Mouse (Mus musculus) lung, embryonic 14.5 days (tissue): ENCODE results near the gene Pold1. TPM values are rescaled to one million over a fixed set of nuclear protein-coding genes. Genes with fewer than 3 reads are reported as not detected.
A peak's percentile ranks its signal among the peaks of the same experiment; 100 is the strongest.

Experiments used
- ATAC-seq: fragments of 200-750 bp; cut with Nextera tagmentation; 2 replicates; pipeline ENCODE4 v1.8.0; 2017; ENCODE audit warnings: mild to moderate bottlenecking, moderate TSS enrichment, moderate library complexity; ENCODE audit not compliant: insufficient read depth
- DNase-seq: peaks from one replicate; pipeline ENCODE4 v3.0.0-alpha.2; 2015
- H3K27ac ChIP-seq: fragments of 300-500 bp; sonication (generic); 2 replicates; pipeline ENCODE4 v1.5.1; 2014; ENCODE audit warnings: low read depth, mild to moderate bottlenecking, moderate library complexity
- H3K27me3 ChIP-seq: fragments of 300-500 bp; sonication (generic); 2 replicates; pipeline ENCODE4 v1.6.1; 2014; ENCODE audit warnings: low read length, control low read depth; ENCODE audit not compliant: insufficient read depth
- H3K36me3 ChIP-seq: fragments of 300-500 bp; sonication (generic); 2 replicates; pipeline ENCODE4 v1.6.1; 2014; ENCODE audit warnings: control low read depth; ENCODE audit not compliant: insufficient read depth
- H3K4me1 ChIP-seq: fragments of 300-500 bp; sonication (generic); 2 replicates; pipeline ENCODE4 v1.6.1; 2014; ENCODE audit warnings: antibody characterized with exemption, control low read depth; ENCODE audit not compliant: insufficient read depth
- H3K4me2 ChIP-seq: fragments of 300-500 bp; sonication (generic); 2 replicates; pipeline ENCODE4 v1.6.1; 2014; ENCODE audit warnings: mild to moderate bottlenecking
- H3K4me3 ChIP-seq: fragments of 300-500 bp; sonication (generic); 2 replicates; pipeline ENCODE4 v1.5.1; 2014; ENCODE audit warnings: low read depth, low read length
- H3K9ac ChIP-seq: fragments of 300-500 bp; sonication (generic); 2 replicates; pipeline ENCODE4 v1.6.1; 2014
- H3K9me3 ChIP-seq: fragments of 300-500 bp; sonication (generic); 2 replicates; pipeline ENCODE4 v1.6.1; 2016; ENCODE audit warnings: low read depth, low read length, control low read depth
- CTCF ChIP-seq: IDR thresholded peaks from 2 replicates; pipeline ENCODE4 v1.5.1; 2016; ENCODE audit warnings: antibody characterized with exemption, low read depth
- WGBS: fragments of 180-500 bp; shearing (Covaris S2); extraction: QIAGEN DNeasy Blood & Tissue Kit; methylation state at CpG from one replicate; pipeline ENCODE4 v1.1.7; 2014; 5-methylcytosine and 5-hydroxymethylcytosine counted together
- polyA plus RNA-seq: library from polyadenylated mRNA; unstranded; fragments of >200 nt; fragmentation: Nextera tagmentation; extraction: Ambion mirVana; gene quantifications from 2 replicates; pipeline ENCODE4 v1.2.1, GENCODE M21; 2014

Gene Pold1
- 91.6 and 105 TPM in 2 replicates for polyA plus RNA-seq

DNA sequence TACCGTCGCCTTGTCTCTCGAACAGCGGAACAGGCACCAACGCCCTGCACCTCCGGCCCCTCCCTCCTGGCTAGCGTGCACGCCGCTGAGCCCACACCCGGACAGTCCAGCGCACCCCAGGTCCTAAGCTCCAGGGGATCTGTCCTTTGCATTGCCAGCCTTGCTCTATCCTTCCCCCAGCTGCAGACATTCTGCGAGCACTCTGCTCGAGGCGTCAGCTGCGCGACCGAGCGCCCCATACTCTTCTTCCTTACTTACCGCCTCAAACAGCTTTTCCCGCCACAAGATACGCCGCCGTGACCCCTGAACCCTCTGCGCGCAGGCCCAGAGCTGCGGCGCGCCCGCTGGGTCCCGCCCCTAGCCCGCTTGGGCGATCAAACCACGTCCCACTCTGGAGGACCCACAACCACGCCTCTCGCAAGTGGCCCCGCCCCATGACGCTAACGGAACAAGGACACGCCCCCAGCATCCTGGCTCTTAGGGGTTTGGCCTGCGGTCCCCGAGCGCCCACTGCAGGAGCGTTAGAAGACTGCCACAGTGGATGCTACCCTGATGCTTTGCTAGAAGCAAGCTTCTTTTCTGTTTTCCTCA lies at the start of gene Pold1:
Pold1 (minus strand) TSS at position 353 of the 591 bp plus-strand sequence.
- DNase-seq: peak; percentile 100
- peak; percentile 92 for TF ChIP-seq CTCF
- WGBS: under 1% methylated on average over 43 of the region's 43 CpGs
- peak within 1 kb of the TSS; percentile 73 for H3K27ac ChIP-seq
- H3K27me3 ChIP-seq: no peaks in the 10 kb centered on the region
- no peaks in the 10 kb centered on the region for H3K9me3 ChIP-seq
- ATAC-seq: peak; percentile 92
- peak within 1 kb of the TSS; percentile 67 for H3K4me3 ChIP-seq
- H3K4me2 ChIP-seq: peak within 1 kb of the TSS; percentile 86
- H3K36me3 ChIP-seq: peaks cover 30% of the 10 kb centered on the region
- peak within 1 kb of the TSS; percentile 68 for H3K9ac ChIP-seq
- 0 out of 2 replicates have a peak, but pooled peaks cover 6% of the 10 kb centered on the region for H3K4me1 ChIP-seq

DNA sequence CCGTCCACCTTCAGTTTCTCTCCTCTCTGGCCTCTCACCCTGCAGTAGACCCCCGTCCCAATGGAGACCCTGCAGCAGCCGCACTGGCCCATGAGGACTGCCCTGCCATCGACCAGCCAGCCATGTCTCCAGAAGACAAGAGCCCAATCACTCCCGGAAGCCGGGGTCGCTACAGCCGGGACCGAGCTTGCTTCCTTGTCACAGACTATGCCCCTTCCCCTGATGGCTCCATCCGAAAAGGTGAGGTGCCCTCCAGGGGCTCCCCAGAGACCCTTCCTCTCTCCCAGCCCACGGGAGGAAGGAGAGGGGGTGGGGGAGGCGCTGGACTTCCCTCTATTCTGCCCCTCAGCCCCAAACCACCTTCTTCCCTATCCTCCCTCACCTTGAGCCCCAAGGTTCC lies 49.7 kb upstream of the Pold1 start:
- Histone ChIP-seq H3K27me3 (peaks cover 38% of the 10 kb centered on the region), H3K4me2 (no peak overlapping the region), H3K4me3 (no peak overlapping the region), H3K9ac (no peak overlapping the region), H3K9me3 (no peaks in the 10 kb centered on the region), H3K36me3 (no peaks in the 10 kb centered on the region), H3K27ac (no peak overlapping the region), H3K4me1 (no peaks in the 10 kb centered on the region)
- WGBS: 82% methylated on average over 11 of the region's 12 CpGs
- no peak for TF ChIP-seq CTCF
- ATAC-seq (no peak), DNase-seq (no peak)

- Histone ChIP-seq H3K9ac (no peak overlapping the region), H3K4me3 (no peak overlapping the region), H3K9me3 (no peaks in the 10 kb centered on the region), H3K27me3 (peaks cover 38% of the 10 kb centered on the region), H3K4me1 (no peaks in the 10 kb centered on the region), H3K27ac (no peak overlapping the region), H3K4me2 (no peak overlapping the region), H3K36me3 (no peaks in the 10 kb centered on the region)
- no peak for DNase-seq
- no peak for TF ChIP-seq CTCF
- ATAC-seq: no peak
- WGBS: 84% methylated on average over 4 of the region's 4 CpGs
Observed at GRCm38 (mm10) chr7:44597666-44598065, 49.0 kb upstream of the Pold1 start.

DNA sequence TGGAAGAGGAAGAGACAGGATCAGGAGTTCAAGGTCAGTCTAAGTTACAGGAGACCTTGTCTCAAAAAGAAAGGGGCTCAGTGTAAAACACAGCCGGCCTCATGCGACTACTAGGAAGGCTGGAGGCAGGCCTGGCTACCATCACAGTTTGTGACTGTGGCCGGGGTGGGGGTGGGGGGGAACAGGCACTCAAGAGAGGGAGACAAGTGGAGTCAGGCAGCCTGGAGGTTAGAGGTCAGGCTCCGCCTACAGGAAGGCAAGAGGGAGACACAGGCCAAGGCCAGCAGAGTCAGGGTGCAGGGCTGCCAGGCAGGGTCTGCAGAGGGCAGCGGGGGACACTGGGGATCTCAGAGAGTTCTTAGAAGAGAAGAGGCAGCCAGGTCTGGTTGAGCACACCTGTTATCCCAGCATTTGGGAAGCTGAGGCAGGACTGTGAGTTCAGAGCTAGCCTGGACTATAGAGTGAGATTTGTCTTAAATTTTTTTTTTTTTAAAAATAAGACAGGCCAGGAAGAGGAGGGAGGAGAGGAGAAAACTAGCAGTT lies 48.4 kb upstream of the Pold1 start:
- H3K4me1 ChIP-seq: no peaks in the 10 kb centered on the region
- TF ChIP-seq CTCF: no peak
- H3K27ac ChIP-seq: no peak overlapping the region
- no peaks in the 10 kb centered on the region for H3K9me3 ChIP-seq
- H3K4me2 ChIP-seq: no peak overlapping the region
- DNase-seq: no peak
- H3K4me3 ChIP-seq: no peak overlapping the region
- H3K9ac ChIP-seq: no peak overlapping the region
- H3K27me3 ChIP-seq: peaks cover 38% of the 10 kb centered on the region
- no peaks in the 10 kb centered on the region for H3K36me3 ChIP-seq
- no peak for ATAC-seq
- WGBS: 41% methylated on average over 5 of the region's 5 CpGs

DNA sequence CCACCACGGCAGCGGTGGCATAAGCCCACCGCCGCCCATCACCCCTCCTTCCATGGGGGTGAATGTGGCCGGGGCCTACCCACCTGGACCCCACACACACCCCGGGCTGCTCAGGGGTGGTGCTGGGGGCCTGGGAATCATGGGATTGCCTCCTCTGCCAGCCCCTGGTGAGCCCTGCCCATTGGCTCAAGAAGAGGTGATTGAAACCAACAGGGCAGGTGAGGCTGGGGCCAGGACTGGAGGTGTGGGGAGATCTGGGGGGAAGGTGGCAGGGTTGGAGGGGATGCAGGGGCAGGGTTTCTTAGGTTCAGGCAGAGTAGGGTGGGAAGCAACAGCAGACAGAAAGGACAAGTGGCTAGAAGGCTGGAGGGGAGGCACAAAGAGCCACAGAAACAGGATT lies 47.4 kb upstream of the Pold1 start:
- H3K27me3 ChIP-seq: peaks cover 38% of the 10 kb centered on the region
- H3K9me3 ChIP-seq: no peaks in the 10 kb centered on the region
- no peak overlapping the region for H3K4me3 ChIP-seq
- DNase-seq (no peak), ATAC-seq (no peak)
- H3K27ac ChIP-seq: no peak overlapping the region
- 83% methylated on average over 6 of the region's 6 CpGs for WGBS
- TF ChIP-seq CTCF: no peak
- H3K36me3 ChIP-seq: no peaks in the 10 kb centered on the region
- no peak overlapping the region for H3K4me2 ChIP-seq
- H3K9ac ChIP-seq: no peak overlapping the region
- no peaks in the 10 kb centered on the region for H3K4me1 ChIP-seq

DNA sequence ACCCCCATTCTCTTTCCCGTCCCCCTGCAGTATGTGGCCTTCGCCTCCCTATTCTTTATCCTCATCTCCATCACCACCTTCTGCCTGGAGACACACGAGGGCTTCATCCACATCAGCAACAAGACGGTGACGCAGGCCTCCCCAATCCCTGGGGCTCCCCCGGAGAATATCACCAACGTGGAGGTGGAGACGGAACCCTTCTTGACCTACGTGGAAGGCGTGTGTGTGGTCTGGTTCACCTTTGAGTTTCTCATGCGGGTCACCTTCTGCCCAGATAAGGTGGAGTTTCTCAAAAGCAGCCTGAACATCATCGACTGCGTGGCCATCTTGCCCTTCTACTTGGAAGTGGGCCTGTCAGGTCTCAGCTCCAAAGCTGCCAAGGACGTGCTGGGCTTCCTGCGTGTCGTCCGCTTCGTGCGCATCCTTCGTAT lies 46.5 kb upstream of the Pold1 start:
- no peaks in the 10 kb centered on the region for H3K4me1 ChIP-seq
- peaks cover 41% of the 10 kb centered on the region for H3K27me3 ChIP-seq
- H3K4me2 ChIP-seq: no peak overlapping the region
- H3K36me3 ChIP-seq: no peaks in the 10 kb centered on the region
- WGBS: 89% methylated on average over 20 of the region's 20 CpGs
- no peak overlapping the region for H3K27ac ChIP-seq
- H3K9me3 ChIP-seq: no peaks in the 10 kb centered on the region
- H3K9ac ChIP-seq: no peak overlapping the region
- DNase-seq (no peak), ATAC-seq (no peak)
- no peak for TF ChIP-seq CTCF
- no peak overlapping the region for H3K4me3 ChIP-seq

- DNase-seq (peak; percentile 35), ATAC-seq (no peak)
- 57% methylated on average over 6 of the region's 6 CpGs for WGBS
- no peak for TF ChIP-seq CTCF
- Histone ChIP-seq H3K4me2 (no peak overlapping the region; the same call in 1 of the 2 replicates), H3K36me3 (no peaks in the 10 kb centered on the region), H3K9me3 (no peaks in the 10 kb centered on the region), H3K4me3 (no peak overlapping the region), H3K9ac (no peak overlapping the region), H3K27ac (no peak overlapping the region), H3K4me1 (no peaks in the 10 kb centered on the region), H3K27me3 (peaks cover 43% of the 10 kb centered on the region)
Observed at GRCm38 (mm10) chr7:44594291-44594690, 45.6 kb upstream of the Pold1 start.
